Mouse (Mus musculus): ENCODE data around the gene Anxa11.
"Not testable (repeated sequence)": the region's sequence is repeated elsewhere in the genome, so short reads cannot be mapped to it uniquely, and the experiment has no call there.

Gene Anxa11

GRCm38 (mm10) chr14:25872461-25873415, 30.8 kb downstream of the Anxa11 start:
- DNase-seq: no peak

GRCm38 (mm10) chr14:25876640-25877039, 34.7 kb downstream of the Anxa11 start:
- not testable (repeated sequence) for DNase-seq

- not testable (repeated sequence) for DNase-seq
Measured at GRCm38 (mm10) chr14:25881769-25882168, 39.8 kb downstream of the Anxa11 start.

GRCm38 (mm10) chr14:25885886-25886285, 43.9 kb downstream of the Anxa11 start:
- not testable (repeated sequence) for DNase-seq

GRCm38 (mm10) chr14:25894566-25894965, 52.6 kb downstream of the Anxa11 start:
- DNase-seq: not testable (repeated sequence)

GRCm38 (mm10) chr14:25895686-25896085, 53.7 kb downstream of the Anxa11 start:
- not testable (repeated sequence) for DNase-seq

- not testable (repeated sequence) for DNase-seq
Measured at GRCm38 (mm10) chr14:25903000-25903399, 61.0 kb downstream of the Anxa11 start, which contains the start of gene Plac9a. TSS of gene Plac9a (minus strand) at chr14:25903100.

- not testable (repeated sequence) for DNase-seq
Measured at GRCm38 (mm10) chr14:25905243-25905642, 63.3 kb downstream of the Anxa11 start.

GRCm38 (mm10) chr14:25907272-25907671, 65.3 kb downstream of the Anxa11 start:
- not testable (repeated sequence) for DNase-seq

- not testable (repeated sequence) for DNase-seq
Measured at GRCm38 (mm10) chr14:25908976-25909375, 67.0 kb downstream of the Anxa11 start.

- DNase-seq: not testable (repeated sequence)
Measured at GRCm38 (mm10) chr14:25918427-25919170, 76.6 kb downstream of the Anxa11 start.

GRCm38 (mm10) chr14:25926814-25927561, 85.0 kb downstream of the Anxa11 start:
- DNase-seq: not testable (repeated sequence)

- DNase-seq: not testable (repeated sequence)
Measured at GRCm38 (mm10) chr14:25927562-25927881, 85.6 kb downstream of the Anxa11 start, which contains the start of gene Tmem254a. TSS of gene Tmem254a (minus strand) at chr14:25927672.
